Mouse (Mus musculus) E14TG2a.4 (cell line): Measurements from ENCODE around the gene Sipa1l1.

Experiments
- H3K27me3 ChIP-seq: 2 replicates; pipeline ENCODE4 v1.6.1; 2014; ENCODE audit warnings: low read length, control low read depth; ENCODE audit not compliant: insufficient read depth
- H3K36me3 ChIP-seq: 2 replicates; pipeline ENCODE4 v1.6.1; 2014; ENCODE audit warnings: low read length, control low read depth; ENCODE audit not compliant: insufficient read depth
- H3K4me1 ChIP-seq: replicated peaks from 2 replicates; pipeline ENCODE4 v1.6.1; 2014; ENCODE audit warnings: low read depth, low read length, control low read depth
- H3K4me3 ChIP-seq: replicated peaks from 2 replicates; pipeline ENCODE4 v1.5.1; 2014; ENCODE audit warnings: mild to moderate bottlenecking, low read length
- H3K9me3 ChIP-seq: 2 replicates; pipeline ENCODE4 v1.6.1; 2014; ENCODE audit warnings: low read length, control low read depth
- CTCF ChIP-seq: conservative IDR thresholded peaks from 2 replicates; pipeline ENCODE4 v1.5.1; 2014; ENCODE audit warnings: low read length
- NANOG ChIP-seq: IDR thresholded peaks from 2 replicates; pipeline ENCODE4 v1.6.1; 2014; ENCODE audit warnings: borderline replicate concordance, low read length, mixed read lengths
- POU5F1 ChIP-seq: IDR thresholded peaks from 2 replicates; pipeline ENCODE4 v1.6.1; 2014; ENCODE audit warnings: low read length, borderline replicate concordance

Gene Sipa1l1

GRCm38 (mm10) chr12:82325502-82325901, 156.4 kb downstream of the Sipa1l1 start:
- no peak overlapping the region for H3K4me3 ChIP-seq
- H3K27me3 ChIP-seq: no peaks in the 10 kb centered on the region
- H3K9me3 ChIP-seq: no peaks in the 10 kb centered on the region
- TF ChIP-seq NANOG: no peak
- no peak for TF ChIP-seq POU5F1
- TF ChIP-seq CTCF: no peak
- H3K36me3 ChIP-seq: no peaks in the 10 kb centered on the region
- peaks cover 27% of the 10 kb centered on the region for H3K4me1 ChIP-seq

DNA sequence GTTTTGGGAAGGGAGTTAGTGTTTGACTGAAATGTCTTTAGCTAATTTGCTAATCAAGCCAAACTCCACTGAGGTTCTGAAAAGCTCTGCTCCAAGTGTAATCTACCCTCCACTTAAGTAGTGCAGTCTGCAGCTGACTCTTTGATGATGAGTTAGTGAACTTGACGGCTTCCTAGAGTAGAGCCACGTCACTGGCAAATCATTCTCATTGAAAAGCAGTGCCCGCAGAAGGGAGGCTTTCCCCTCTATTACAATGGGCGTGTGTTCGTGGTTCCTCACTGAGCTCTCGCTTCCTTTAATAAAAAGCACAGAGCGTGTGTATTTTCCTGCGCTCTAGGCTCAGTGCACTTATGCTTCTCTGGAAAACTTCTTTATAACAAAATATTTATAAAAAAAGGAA, 157.3 kb downstream of the Sipa1l1 start:
- H3K9me3 ChIP-seq: no peaks in the 10 kb centered on the region
- no peaks in the 10 kb centered on the region for H3K36me3 ChIP-seq
- TF ChIP-seq NANOG: no peak
- no peak for TF ChIP-seq CTCF
- no peak for TF ChIP-seq POU5F1
- H3K4me1 ChIP-seq: peaks cover 26% of the 10 kb centered on the region
- H3K4me3 ChIP-seq: no peak overlapping the region
- no peaks in the 10 kb centered on the region for H3K27me3 ChIP-seq

DNA sequence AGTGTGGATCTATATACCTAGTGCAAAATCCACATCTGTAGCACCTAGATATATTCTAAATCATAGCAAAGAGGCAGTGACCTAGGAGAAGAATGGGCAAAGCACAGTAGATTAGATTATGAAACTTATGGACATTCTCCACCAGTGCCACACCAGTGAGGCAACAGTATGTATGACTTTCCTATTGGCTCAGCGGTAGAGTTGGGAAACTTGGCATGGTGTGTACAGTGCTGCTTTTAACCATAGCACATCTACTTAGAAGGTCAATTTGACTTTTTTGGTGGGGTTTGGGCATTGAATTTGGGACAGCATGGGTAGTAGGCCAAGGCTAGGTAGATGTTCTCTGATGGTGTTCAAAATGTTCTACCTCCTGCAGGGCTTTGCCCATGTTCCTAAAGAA, 159.0 kb downstream of the Sipa1l1 start:
- H3K9me3 ChIP-seq: no peaks in the 10 kb centered on the region
- no peak for TF ChIP-seq CTCF
- no peak for TF ChIP-seq NANOG
- TF ChIP-seq POU5F1: no peak
- no peaks in the 10 kb centered on the region for H3K36me3 ChIP-seq
- H3K4me3 ChIP-seq: no peak overlapping the region
- H3K27me3 ChIP-seq: no peaks in the 10 kb centered on the region
- H3K4me1 ChIP-seq: peaks cover 23% of the 10 kb centered on the region

DNA sequence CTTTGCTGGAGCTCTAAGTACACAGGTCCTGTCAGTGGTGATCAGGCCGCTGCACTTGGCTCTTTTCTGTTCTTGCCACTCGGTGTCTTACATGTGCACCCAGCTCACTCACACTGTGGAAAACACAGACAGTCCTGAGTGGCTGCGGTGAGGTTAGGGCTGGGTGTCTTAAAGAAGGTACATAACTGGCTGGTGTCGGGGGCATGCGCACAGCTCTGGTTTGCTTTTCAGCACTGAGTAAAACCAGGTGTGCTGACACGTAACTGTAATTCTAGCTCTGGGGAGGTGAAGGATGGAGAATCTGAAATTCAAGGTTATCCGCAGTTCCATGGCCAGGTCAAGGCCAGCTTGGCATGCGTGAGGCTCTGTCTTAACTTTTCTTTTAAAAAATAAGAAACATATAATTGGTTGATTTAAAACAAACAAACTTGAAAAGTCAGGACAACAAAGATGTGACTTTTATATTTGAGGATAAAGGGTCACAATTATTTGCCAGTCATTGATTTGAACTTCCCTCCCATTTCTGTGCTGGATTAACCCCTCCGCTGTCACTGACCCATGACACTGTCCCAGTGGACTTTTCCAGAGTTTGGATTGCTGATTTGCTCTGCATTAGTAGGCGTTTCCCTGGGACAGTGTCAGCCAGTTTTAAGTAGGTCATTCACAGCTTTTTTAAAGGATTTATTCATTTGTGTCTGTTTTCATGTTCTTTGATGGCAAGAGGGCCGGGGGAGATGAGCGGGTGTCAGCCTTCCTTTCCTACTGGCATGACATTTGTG, 163.9 kb downstream of the Sipa1l1 start:
- no peak overlapping the region for H3K4me3 ChIP-seq
- no peaks in the 10 kb centered on the region for H3K9me3 ChIP-seq
- no peaks in the 10 kb centered on the region for H3K36me3 ChIP-seq
- TF ChIP-seq POU5F1 (no peak), NANOG (no peak), CTCF (no peak)
- H3K27me3 ChIP-seq: no peaks in the 10 kb centered on the region
- H3K4me1 ChIP-seq: peaks cover 25% of the 10 kb centered on the region

- H3K4me1 ChIP-seq: peaks cover 25% of the 10 kb centered on the region
- H3K36me3 ChIP-seq: no peaks in the 10 kb centered on the region; the same call in 1 of the 2 replicates
- H3K9me3 ChIP-seq: peaks cover 1% of the 10 kb centered on the region
- no peak overlapping the region for H3K4me3 ChIP-seq
- TF ChIP-seq POU5F1 (no peak), NANOG (no peak), CTCF (no peak)
- H3K27me3 ChIP-seq: no peaks in the 10 kb centered on the region
Observed at GRCm38 (mm10) chr12:82333999-82334398, 164.9 kb downstream of the Sipa1l1 start.

DNA sequence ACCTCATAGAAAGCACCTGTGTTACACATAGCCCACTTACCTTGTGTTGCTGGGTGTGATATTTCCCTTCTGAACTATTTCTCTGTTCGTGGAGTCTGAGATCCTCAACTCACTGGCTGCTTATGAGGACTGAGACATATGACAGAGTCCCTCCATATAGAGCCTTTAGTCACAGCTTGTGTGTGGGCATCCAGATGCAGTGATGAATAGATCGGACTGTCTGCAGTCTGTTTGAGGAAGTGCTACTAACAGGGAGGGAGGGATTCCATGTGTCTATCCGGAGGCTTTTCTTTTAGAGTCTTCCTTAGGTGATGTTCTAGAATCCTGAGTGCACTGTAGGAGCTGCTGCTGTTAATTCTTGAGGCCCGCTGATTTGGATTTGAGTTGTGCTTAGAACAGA, 165.4 kb downstream of the Sipa1l1 start:
- TF ChIP-seq NANOG (no peak), CTCF (no peak), POU5F1 (no peak)
- H3K27me3 ChIP-seq: no peaks in the 10 kb centered on the region
- H3K4me3 ChIP-seq: no peak overlapping the region
- peaks cover 7% of the 10 kb centered on the region for H3K9me3 ChIP-seq
- H3K36me3 ChIP-seq: peaks cover 5% of the 10 kb centered on the region; the same call in 1 of the 2 replicates
- peaks cover 25% of the 10 kb centered on the region for H3K4me1 ChIP-seq

- H3K9me3 ChIP-seq: peaks cover 12% of the 10 kb centered on the region
- no peak for TF ChIP-seq CTCF
- TF ChIP-seq POU5F1: no peak
- TF ChIP-seq NANOG: no peak
- peaks cover 25% of the 10 kb centered on the region for H3K4me1 ChIP-seq
- no peaks in the 10 kb centered on the region for H3K27me3 ChIP-seq
- no peak overlapping the region for H3K4me3 ChIP-seq
- peaks cover 7% of the 10 kb centered on the region for H3K36me3 ChIP-seq
Observed at GRCm38 (mm10) chr12:82335095-82335494, 166.0 kb downstream of the Sipa1l1 start.

DNA sequence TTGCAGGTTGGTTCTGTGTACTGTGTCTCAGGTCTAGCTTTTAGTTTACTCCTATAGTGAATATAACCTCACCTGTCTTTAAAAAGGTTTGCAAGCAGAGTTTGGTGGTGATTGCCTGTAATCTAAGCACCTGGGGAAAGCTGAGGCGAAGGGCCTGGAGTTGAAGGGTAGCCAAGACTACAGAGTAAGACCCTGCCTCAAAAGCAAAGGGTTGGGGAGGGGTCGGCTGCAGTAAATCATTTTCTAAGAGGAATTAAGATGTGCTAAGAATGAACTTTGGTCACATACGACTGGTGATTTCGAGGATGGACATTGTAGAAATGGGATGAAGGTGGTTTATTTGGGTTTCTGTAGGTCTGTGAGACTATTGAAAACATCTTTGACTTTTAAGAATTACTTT, 169.4 kb downstream of the Sipa1l1 start:
- H3K4me3 ChIP-seq: no peak overlapping the region
- peaks cover 34% of the 10 kb centered on the region for H3K36me3 ChIP-seq
- H3K9me3 ChIP-seq: peaks cover 33% of the 10 kb centered on the region
- H3K4me1 ChIP-seq: peaks cover 17% of the 10 kb centered on the region
- no peaks in the 10 kb centered on the region for H3K27me3 ChIP-seq
- TF ChIP-seq NANOG: no peak
- no peak for TF ChIP-seq CTCF
- no peak for TF ChIP-seq POU5F1
